In the genomic region with DNA sequence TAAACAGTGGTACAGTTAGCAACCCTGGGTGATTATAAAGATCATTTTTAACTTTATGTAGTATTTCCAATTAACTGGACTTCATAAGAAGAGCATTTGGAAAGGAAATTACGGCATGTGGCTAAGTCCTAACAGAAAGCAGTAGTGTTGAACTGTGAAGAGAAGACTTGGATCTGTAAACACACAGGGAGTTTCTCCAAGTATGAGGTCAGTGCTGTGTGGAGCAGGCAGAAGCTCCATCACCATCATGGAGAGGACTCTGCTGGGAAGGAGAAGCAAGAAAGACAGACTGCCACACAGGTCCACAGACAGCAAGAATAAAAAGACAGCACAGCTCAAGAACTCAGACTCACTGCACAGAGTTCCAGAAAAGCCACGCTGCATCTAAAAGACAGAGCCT, we compare ENCODE assay signal across 14 mouse cellular contexts.
DNase-seq lines count a peak whose midpoint lies in the region; TF ChIP-seq lines count a peak whose summit lies in the region.
"Had no signal": no experiment of that assay in that cellular context is flagged by ENCODE, and none has a peak within 500 bp of the region (broad histone marks: within the 10 kb centered on the region; RNA-seq: fewer than 3 reads in every experiment).

No protein-coding gene starts in this region.

- peaks cover 2% of the 10 kb centered on the region for H3K4me1 ChIP-seq in lung, adult 2 months (ENCODE audit: control insufficient read depth, insufficient read depth, low read length)
- H3K4me1 ChIP-seq: hindbrain, embryonic 13.5 days had no signal

- no peak overlapping the region for H3K4me3 ChIP-seq in lung, adult 2 months (replicated peaks; ENCODE audit: extremely low read depth, low read depth, low read length)
- H3K4me3 ChIP-seq: forebrain, embryonic 15.5 days; hindbrain, embryonic 13.5 days had no signal

- no peak for TF ChIP-seq POLR2A in lung, adult 2 months (IDR thresholded peaks at IDR 0.05; ENCODE audit: borderline replicate concordance, extremely low read depth, low read depth, low read length)

- DNase-seq in gastrocnemius, adult 18-20 months (ENCODE audit: low spot score): peak; percentile 57
- DNase-seq in gastrocnemius, postnatal 36 days: no peak
- peak; percentile 51 to 55 for DNase-seq in heart, postnatal 10 days
- DNase-seq in heart, adult 11 months: no peak
- peak; percentile 66 for DNase-seq in lung, postnatal 10 days
- no peak for DNase-seq in lung, adult 2 months
- no peak for DNase-seq in Muller cell, postnatal 12 days (ENCODE audit: inconsistent ontology term)
- DNase-seq: adrenal gland, adult 2 months; adrenal gland, postnatal 25 days; cerebellum, adult 2 months; cerebellum, postnatal 10 days; gastrocnemius, postnatal 25 days had no signal

- no peak for TF ChIP-seq CTCF in lung, adult 2 months (IDR thresholded peaks at IDR 0.05; ENCODE audit: insufficient read depth, low read length)

- WGBS in lung, adult 2 months: 80% methylated on average over 2 of the region's 2 CpGs

- intact Hi-C loops in gastrocnemius, postnatal 36 days (cut with DNase I): no loop called here
- intact Hi-C loops in heart, postnatal 10 days (cut with DNase I): no loop called here

Comparison
In these comparisons a context has a peak if more than half of its experiments do, and no peak if none do; other contexts are left out.
1. DNase-seq: peak in gastrocnemius, adult 18-20 months (single experiment), heart, postnatal 10 days (2 of 2) and lung, postnatal 10 days (single experiment); none in gastrocnemius, postnatal 36 days (0 of 2), heart, adult 11 months (single experiment), lung, adult 2 months (single experiment) and Muller cell, postnatal 12 days (single experiment).